Mouse (Mus musculus) embryonic stem cell, embryonic (primary cell): ENCODE results near the gene Psme3.

ENCODE experiments used
- CTCF ChIA-PET, 4 experiments: fragments of 300-600 bp in 2 of 4; fragments of 350-600 bp in 2 of 4; sonication (Branson Sonifier 250); formaldehyde crosslinking; loops; one replicate each; lab custom pipeline; 2022; ENCODE audit warnings: inconsistent platforms in 2 of 4; lab: Charles Lee
- POLR2A ChIA-PET, 4 experiments: fragments of 300-600 bp in 2 of 4; fragments of 350-600 bp in 2 of 4; sonication (Branson Sonifier 250); formaldehyde crosslinking; loops; one replicate each; lab custom pipeline; 2022; ENCODE audit warnings: antibody characterized with exemption in 4 of 4, inconsistent platforms in 1 of 4; lab: Charles Lee

Psme3 gene

GRCm38 (mm10) chr11:101295191-101295590, 20.8 kb upstream of the Psme3 start:
- CTCF ChIA-PET = interaction anchor here in 2 of 4 experiments (0.6 to 1.5 kb wide), 6 partner anchors 13 to 144 kb away, joined by 3 to 7 read pairs (median 5); partner anchors contain the start of genes Cntd1 (in 1 of the 2) and Coa3 (in 1 of the 2)

GRCm38 (mm10) chr11:101300881-101301280, 15.1 kb upstream of the Psme3 start:
- POLR2A ChIA-PET = interaction anchor here in 3 of 4 experiments (0.6 to 2.8 kb wide), 16 partner anchors 12 to 141 kb away, joined by 3 to 29 read pairs (median 4); partner anchors contain the start of genes Cntd1 (in 2 of the 3), Coa3 (in 2 of the 3), Rpl27 (in 2 of the 3) and Psme3 (in 1 of the 3)
- CTCF ChIA-PET = interaction anchor here in 2 of 4 experiments (0.6 to 2.4 kb wide), 8 partner anchors 22 to 183 kb away, joined by 3 to 15 read pairs (median 6); partner anchors contain the start of genes Aarsd1 (in 1 of the 2), Cntd1 (in 1 of the 2), Coa3 (in 1 of the 2) and Wnk4 (in 1 of the 2)

More at GRCm38 (mm10) chr11:101295191-101295590, 20.8 kb upstream of the Psme3 start:
- POLR2A ChIA-PET = interaction anchor here (0.6 to 1.9 kb wide), 15 partner anchors 12 to 1233 kb away, joined by 3 to 10 read pairs (median 4); partner anchors contain the start of genes Rpl27 (in 2 of the 4), Wnk4 (in 2 of the 4), Cntd1 (in 1 of the 4) and Coa3 (in 1 of the 4)

GRCm38 (mm10) chr11:101301299-101302003, 14.6 kb upstream of the Psme3 start:
- POLR2A ChIA-PET = interaction anchor here (0.6 to 2.8 kb wide), 69 partner anchors 9 to 981 kb away, joined by 3 to 29 read pairs (median 4); partner anchors contain the start of genes Psme3 (in 4 of the 4), Rpl27 (in 3 of the 4), Cntd1 (in 2 of the 4) and Coa3 (in 2 of the 4)

DNA sequence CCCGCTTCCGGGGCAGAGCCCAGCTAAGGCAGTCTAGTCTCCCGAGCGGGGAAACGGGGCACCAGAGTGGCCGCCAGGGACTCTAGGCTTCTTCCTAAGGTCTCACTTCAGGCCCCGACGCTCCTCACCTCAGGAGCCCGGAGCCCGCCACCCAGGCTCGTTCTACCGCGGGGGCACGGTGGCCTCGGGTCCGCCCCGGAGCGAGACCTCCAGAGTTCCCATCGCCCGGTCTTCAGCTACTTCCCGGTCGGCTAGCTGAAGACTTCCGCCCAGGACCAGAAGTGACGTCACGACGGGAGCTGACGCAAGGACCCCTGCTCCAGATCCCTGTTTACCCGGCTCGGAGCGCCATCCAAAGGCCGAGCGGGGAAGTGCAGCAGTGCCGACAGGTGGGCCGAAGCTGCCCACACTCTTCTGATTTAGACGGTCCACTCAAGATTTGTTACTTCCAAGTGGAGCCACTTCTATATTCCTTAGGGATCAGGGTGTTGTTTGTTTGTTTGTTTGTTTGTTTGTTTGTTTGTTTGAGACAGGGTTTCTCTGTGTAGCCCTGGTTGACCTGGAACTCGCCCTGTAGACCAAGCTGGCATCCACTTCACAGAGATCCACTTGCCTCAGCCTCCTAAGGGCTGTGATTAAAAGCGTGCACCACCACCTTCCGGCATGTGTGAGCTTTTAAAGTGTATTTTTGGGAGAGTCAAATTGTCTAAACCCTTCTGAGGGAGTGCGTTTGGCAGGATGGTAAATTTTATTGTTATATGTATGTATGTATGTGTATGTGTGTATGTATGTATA, 13.8 kb upstream of the Psme3 start, which contains the start of gene Becn1:
Gene Becn1, minus strand, starts transcription at position 283 of the 795 bp plus-strand sequence.
- POLR2A ChIA-PET = interaction anchor here (0.6 to 2.8 kb wide), 74 partner anchors 8 to 1518 kb away, joined by 3 to 29 read pairs (median 4); partner anchors contain the start of genes Psme3 (in 4 of the 4), Cntd1 (in 3 of the 4), Coa3 (in 3 of the 4) and Rpl27 (in 3 of the 4)
- CTCF ChIA-PET = interaction anchor here (0.5 to 2.4 kb wide), 95 partner anchors 9 to 947 kb away, joined by 3 to 26 read pairs (median 4); partner anchors contain the start of genes Cntd1 (in 4 of the 4), Coa3 (in 4 of the 4), Wnk4 (in 3 of the 4) and Rpl27 (in 2 of the 4)

More at GRCm38 (mm10) chr11:101301299-101302003, 14.6 kb upstream of the Psme3 start:
- CTCF ChIA-PET = interaction anchor here (0.5 to 2.4 kb wide), 81 partner anchors 8 to 946 kb away, joined by 3 to 26 read pairs (median 4); partner anchors contain the start of genes Cntd1 (in 4 of the 4), Coa3 (in 4 of the 4), Vps25 (in 2 of the 4) and Wnk4 (in 2 of the 4)

GRCm38 (mm10) chr11:101307744-101308143, 8.3 kb upstream of the Psme3 start:
- ChIA-PET CTCF (interaction anchor here in 3 of 4 experiments (0.5 to 1.2 kb wide), 6 partner anchors 16 to 233 kb away, joined by 3 to 4 read pairs (median 3); partner anchors contain the start of genes Cntd1 (in 1 of the 3), Coa3 (in 1 of the 3) and Rpl27 (in 1 of the 3)), POLR2A (interaction anchor here in 3 of 4 experiments (0.5 to 2.2 kb wide), 14 partner anchors 8 to 988 kb away, joined by 3 to 9 read pairs (median 4); partner anchors contain the start of genes Rpl27 (in 2 of the 3), Aoc2 (in 1 of the 3), Cntd1 (in 1 of the 3) and Coa3 (in 1 of the 3))

DNA sequence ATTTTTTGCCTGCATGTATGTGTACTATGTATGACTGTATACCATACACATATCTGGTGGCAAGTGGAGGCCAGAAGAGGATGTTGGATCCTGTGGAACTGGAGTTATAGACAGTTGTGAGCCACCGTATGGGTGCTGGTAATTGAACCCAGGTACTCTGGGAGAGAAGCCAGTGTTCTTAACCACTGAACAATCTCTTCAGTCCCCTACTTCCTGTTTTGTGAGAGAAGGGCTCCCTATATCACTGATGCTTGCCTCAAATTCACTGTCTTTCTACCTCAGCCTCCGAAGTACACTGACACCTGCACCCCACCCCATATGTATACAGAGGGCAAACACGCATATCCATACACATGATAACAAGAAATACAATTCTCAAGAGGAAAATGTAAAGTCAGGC, 4.9 kb upstream of the Psme3 start:
- POLR2A ChIA-PET = interaction anchor here in 1 of 4 experiments (0.9 kb wide), 1 partner anchor 131 kb away, joined by 4 read pairs; the partner anchor contains the start of gene Rpl27
- CTCF ChIA-PET = interaction anchor here in 1 of 4 experiments (0.6 kb wide), 1 partner anchor 87 kb away, joined by 3 read pairs; no protein-coding TSS in a partner anchor

DNA sequence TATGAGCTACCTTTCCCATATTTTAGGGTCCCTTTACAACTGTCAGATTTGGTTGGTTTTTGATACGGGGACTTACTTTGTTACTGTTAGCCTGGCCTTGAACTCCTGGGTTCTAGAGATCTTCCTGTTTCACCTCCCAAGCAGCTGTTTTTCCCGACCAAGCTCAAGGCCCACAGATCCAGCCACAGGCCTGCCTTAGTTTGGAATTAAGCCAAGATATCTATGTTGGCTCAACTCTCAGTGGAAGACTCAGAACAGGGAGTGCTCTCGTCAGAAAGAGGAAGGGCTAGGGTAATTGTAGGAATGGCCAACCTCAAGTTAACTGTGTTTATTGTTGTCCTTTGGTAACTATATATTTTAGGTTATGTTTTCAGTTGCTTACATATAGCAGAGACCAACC, 3.9 kb upstream of the Psme3 start:
- CTCF ChIA-PET = interaction anchor here in 3 of 4 experiments (0.6 to 1.1 kb wide), 3 partner anchors 10 to 83 kb away, joined by 3 read pairs; partner anchors contain the start of genes Aoc2 (in 1 of the 3) and Becn1 (in 1 of the 3)
- POLR2A ChIA-PET = interaction anchor here in 2 of 4 experiments (0.7 to 1.4 kb wide), 3 partner anchors 10 to 122 kb away, joined by 3 to 4 read pairs (median 4); partner anchors contain the start of gene Becn1 (in 2 of the 2)

GRCm38 (mm10) chr11:101314567-101314966, 1.4 kb upstream of the Psme3 start:
- ChIA-PET POLR2A (interaction anchor here (0.7 to 4.3 kb wide), 24 partner anchors 9 to 1872 kb away, joined by 3 to 25 read pairs (median 4); partner anchors contain the start of genes Becn1 (in 3 of the 4), Rpl27 (in 2 of the 4), Rnd2 (in 1 of the 4) and Vps25 (in 1 of the 4)), CTCF (interaction anchor here (0.6 to 1.3 kb wide), 7 partner anchors 9 to 187 kb away, joined by 3 to 18 read pairs (median 3); partner anchors contain the start of genes Becn1 (in 2 of the 4), Ramp2 (in 1 of the 4) and Rpl27 (in 1 of the 4))

- POLR2A ChIA-PET = interaction anchor here (0.6 to 4.3 kb wide), 29 partner anchors 8 to 1871 kb away, joined by 3 to 25 read pairs (median 4); partner anchors contain the start of genes Becn1 (in 4 of the 4), Rpl27 (in 2 of the 4), Aarsd1 (in 1 of the 4) and Rnd2 (in 1 of the 4)
- CTCF ChIA-PET = interaction anchor here (0.5 to 1.3 kb wide), 7 partner anchors 8 to 820 kb away, joined by 3 to 5 read pairs (median 3); partner anchors contain the start of genes Becn1 (in 2 of the 4) and Ramp2 (in 1 of the 4)
Observed at GRCm38 (mm10) chr11:101315082-101315650, 847 bp upstream of the Psme3 start.

DNA sequence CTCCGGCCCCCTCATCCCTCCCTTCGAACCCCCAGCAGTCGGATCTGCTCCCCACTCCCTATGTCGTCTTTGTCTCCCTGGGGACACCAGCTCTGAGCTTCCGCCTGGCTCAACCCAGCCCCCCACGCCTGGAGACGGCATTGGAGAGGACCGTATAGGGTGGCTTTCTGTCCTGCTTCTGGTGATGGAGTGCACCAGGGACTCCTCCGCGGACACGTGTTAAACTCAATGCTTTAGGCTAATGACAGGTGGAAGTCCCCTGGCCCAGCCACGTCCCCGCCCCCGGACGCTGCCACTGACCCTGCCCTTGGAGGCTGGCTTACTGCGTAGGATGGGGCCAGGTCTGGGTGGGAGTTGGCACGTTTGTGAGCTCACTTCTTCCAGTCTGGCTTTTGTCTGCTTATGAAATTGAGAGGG, 496 bp downstream of the Psme3 start:
- ChIA-PET CTCF (interaction anchor here in 1 of 4 experiments (0.6 kb wide), 2 partner anchors 126 to 234 kb away, joined by 3 to 4 read pairs; partner anchors contain the start of genes Coasy and Rpl27), POLR2A (interaction anchor here (0.5 to 4.3 kb wide), 39 partner anchors 8 to 660 kb away, joined by 3 to 25 read pairs (median 4); partner anchors contain the start of genes Becn1 (in 4 of the 4), Rpl27 (in 4 of the 4), Cntd1 (in 3 of the 4) and Coa3 (in 3 of the 4))

GRCm38 (mm10) chr11:101323609-101324008, 7.6 kb downstream of the Psme3 start:
- ChIA-PET CTCF (interaction anchor here (0.5 to 9.7 kb wide), 42 partner anchors 8 to 925 kb away, joined by 3 to 105 read pairs (median 4); partner anchors contain the start of genes Becn1 (in 3 of the 4), Rpl27 (in 3 of the 4), BC030867 (in 1 of the 4) and Cntd1 (in 1 of the 4)), POLR2A (interaction anchor here (0.6 to 7.7 kb wide), 30 partner anchors 9 to 259 kb away, joined by 3 to 61 read pairs (median 4); partner anchors contain the start of genes Rpl27 (in 3 of the 4), Becn1 (in 2 of the 4), Aarsd1 (in 1 of the 4) and Tmem106a (in 1 of the 4))

DNA sequence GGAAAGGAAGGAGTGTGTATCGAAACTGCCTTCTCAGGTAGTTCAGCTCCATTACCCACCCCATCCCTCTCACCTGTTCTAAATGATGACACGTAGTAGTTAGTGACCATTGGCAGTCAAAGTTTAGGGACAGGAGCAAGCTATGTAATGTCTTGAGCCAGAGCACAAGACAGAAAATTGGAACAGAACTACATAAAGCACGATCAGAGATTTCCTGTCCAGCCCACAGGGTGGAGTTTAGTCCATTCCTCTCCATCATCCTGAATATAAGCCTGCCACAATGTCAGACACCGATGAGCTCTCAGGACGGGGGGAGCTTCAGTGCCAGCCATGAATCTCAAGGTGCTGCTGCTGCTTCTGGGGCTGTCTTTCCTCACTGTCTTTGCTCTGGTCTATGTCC, 8.8 kb downstream of the Psme3 start, which contains the start of gene Aoc2:
Gene Aoc2, plus strand, starts transcription at position 301 of the 400 bp plus-strand sequence.
- CTCF ChIA-PET = interaction anchor here (0.6 to 9.7 kb wide), 15 partner anchors 10 to 148 kb away, joined by 3 to 105 read pairs (median 7); partner anchors contain the start of genes Becn1 (in 1 of the 4), Rnd2 (in 1 of the 4), Rpl27 (in 1 of the 4) and Vat1 (in 1 of the 4)
- POLR2A ChIA-PET = interaction anchor here (0.6 to 7.7 kb wide), 27 partner anchors 8 to 153 kb away, joined by 3 to 61 read pairs (median 4); partner anchors contain the start of genes Rpl27 (in 3 of the 4), Psme3 (in 2 of the 4), Becn1 (in 1 of the 4) and Cntd1 (in 1 of the 4)

GRCm38 (mm10) chr11:101325201-101325600, 9.2 kb downstream of the Psme3 start:
- POLR2A ChIA-PET = interaction anchor here (0.6 to 7.7 kb wide), 24 partner anchors 9 to 227 kb away, joined by 3 to 61 read pairs (median 4); partner anchors contain the start of genes Rpl27 (in 3 of the 4), Psme3 (in 2 of the 4), Becn1 (in 1 of the 4) and Brca1 (in 1 of the 4)
- CTCF ChIA-PET = interaction anchor here (0.6 to 9.7 kb wide), 12 partner anchors 9 to 237 kb away, joined by 3 to 105 read pairs (median 6); partner anchors contain the start of gene Becn1 (in 2 of the 4)

GRCm38 (mm10) chr11:101326147-101326546, 10.1 kb downstream of the Psme3 start:
- CTCF ChIA-PET = interaction anchor here (0.6 to 9.7 kb wide), 16 partner anchors 10 to 303 kb away, joined by 3 to 105 read pairs (median 4); partner anchors contain the start of genes Becn1 (in 1 of the 4) and Rpl27 (in 1 of the 4)
- POLR2A ChIA-PET = interaction anchor here in 3 of 4 experiments (0.6 to 7.7 kb wide), 22 partner anchors 9 to 858 kb away, joined by 3 to 61 read pairs (median 5); partner anchors contain the start of genes Psme3 (in 3 of the 3), Rpl27 (in 3 of the 3), Ptges3l (in 2 of the 3) and Rundc1 (in 2 of the 3)
